Mouse (Mus musculus) MEL (cell line): ENCODE measurements around the gene Tceal8.

Source experiments
- CTCF ChIP-seq, 3 experiments: IDR thresholded peaks in 2 of 3; conservative IDR thresholded peaks in 1 of 3; 2 replicates each; pipeline ENCODE4 v1.5.1; 2011 to 2012; ENCODE audit warnings: low read length in 3 of 3, low read depth in 2 of 3, mild to moderate bottlenecking in 2 of 3, improper control_type of control experiment in 1 of 3, inconsistent platforms in 1 of 3, mixed read lengths in 1 of 3, moderate library complexity in 1 of 3; ENCODE audit not compliant: control insufficient read depth in 1 of 3, insufficient read depth in 1 of 3, poor library complexity in 1 of 3, severe bottlenecking in 1 of 3
- E2F4 ChIP-seq: IDR thresholded peaks from 2 replicates; pipeline ENCODE4 v1.6.1; 2011; ENCODE audit warnings: low read depth, low read length, improper control_type of control experiment, borderline replicate concordance
- KAT2A ChIP-seq: conservative IDR thresholded peaks from 2 replicates; pipeline ENCODE4 v1.6.1; 2012; ENCODE audit warnings: low read depth, low read length, improper control_type of control experiment, inconsistent platforms
- MYB ChIP-seq: IDR thresholded peaks from 2 replicates; pipeline ENCODE4 v1.6.1; 2011; ENCODE audit warnings: mild to moderate bottlenecking, low read depth, low read length, improper control_type of control experiment
- POLR2A ChIP-seq, 2 experiments: IDR thresholded peaks; 2 replicates each; pipeline ENCODE4 v1.6.1; 2011 to 2012; ENCODE audit warnings: low read length in 2 of 2, mild to moderate bottlenecking in 2 of 2, control low read depth in 1 of 2, improper control_type of control experiment in 1 of 2, low read depth in 1 of 2, moderate library complexity in 1 of 2; ENCODE audit not compliant: control insufficient read depth in 1 of 2, insufficient read depth in 1 of 2, poor library complexity in 1 of 2
- RCOR1 ChIP-seq: IDR thresholded peaks from 2 replicates; pipeline ENCODE4 v1.6.1; 2012; ENCODE audit warnings: low read depth, mild to moderate bottlenecking, inconsistent platforms, low read length, improper control_type of control experiment
- TAL1 ChIP-seq: IDR thresholded peaks from 2 replicates; pipeline ENCODE4 v1.6.1; 2012; ENCODE audit warnings: mild to moderate bottlenecking, inconsistent platforms, low read length, moderate library complexity, mixed read lengths
- TCF12 ChIP-seq: IDR thresholded peaks from 2 replicates; pipeline ENCODE4 v1.6.1; 2014; ENCODE audit warnings: low read depth, mild to moderate bottlenecking, inconsistent platforms, low read length, improper control_type of control experiment, moderate library complexity
- USF1 ChIP-seq: IDR thresholded peaks from 2 replicates; pipeline ENCODE4 v1.6.1; 2014; ENCODE audit warnings: low read depth, mild to moderate bottlenecking, inconsistent platforms, low read length, improper control_type of control experiment, moderate library complexity
- USF2 ChIP-seq, 2 experiments: IDR thresholded peaks; 2 replicates each; pipeline ENCODE4 v1.6.1; 2011 to 2012; ENCODE audit warnings: improper control_type of control experiment in 2 of 2, low read length in 2 of 2, borderline replicate concordance in 1 of 2, inconsistent platforms in 1 of 2, low read depth in 1 of 2, mild to moderate bottlenecking in 1 of 2; ENCODE audit not compliant: insufficient read depth in 1 of 2
- ZKSCAN1 ChIP-seq: IDR thresholded peaks from 2 replicates; pipeline ENCODE4 v1.6.1; 2012; ENCODE audit warnings: low read depth, mild to moderate bottlenecking, inconsistent platforms, low read length, improper control_type of control experiment, moderate library complexity
- ZNF384 ChIP-seq: IDR thresholded peaks from 2 replicates; pipeline ENCODE4 v1.6.1; 2012; ENCODE audit warnings: low read depth, mild to moderate bottlenecking, inconsistent platforms, low read length, improper control_type of control experiment

DNA sequence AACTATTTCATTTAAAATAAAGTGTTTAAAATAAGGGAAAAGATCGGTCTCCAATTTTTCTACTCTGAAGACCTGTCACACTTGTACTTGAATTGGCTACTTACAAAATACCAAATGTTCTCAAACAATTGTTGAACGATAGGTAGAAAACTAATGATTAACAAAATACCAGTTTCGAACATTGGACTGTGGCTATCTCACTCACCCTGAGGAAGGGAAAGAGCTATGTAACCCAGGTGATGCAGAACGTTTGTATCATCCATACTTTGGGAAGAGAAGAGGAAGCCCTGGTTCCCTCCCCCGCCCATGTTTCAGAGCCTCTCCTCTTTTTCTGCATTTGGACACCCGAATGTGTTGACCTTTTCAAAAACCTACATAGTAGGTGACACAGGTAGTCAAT lies 32.3 kb upstream of the Tceal8 start:
- no peak for TF ChIP-seq TAL1
- no peak for TF ChIP-seq CTCF (IDR thresholded peaks at IDR 0.05 in 2 of 3, conservative IDR thresholded peaks at IDR 0.05 in 1 of 3; ENCODE audit: control insufficient read depth in 1 of 3, insufficient read depth in 1 of 3, low read depth in 2 of 3, low read length in 3 of 3, poor library complexity in 1 of 3, severe bottlenecking in 1 of 3)
- TF ChIP-seq POLR2A (IDR thresholded peaks at IDR 0.05; ENCODE audit: control insufficient read depth in 1 of 2, insufficient read depth in 1 of 2, low read depth in 1 of 2, low read length in 2 of 2, poor library complexity in 1 of 2) = no peak
- no peak for TF ChIP-seq TCF12
- TF ChIP-seq ZKSCAN1 = no peak
- TF ChIP-seq USF2 (IDR thresholded peaks at IDR 0.05; ENCODE audit: borderline replicate concordance in 1 of 2, insufficient read depth in 1 of 2, low read depth in 1 of 2, low read length in 2 of 2) = no peak
- no peak for TF ChIP-seq KAT2A
- TF ChIP-seq E2F4 = no peak
- TF ChIP-seq USF1 = no peak
- no peak for TF ChIP-seq MYB
- no peak for TF ChIP-seq ZNF384
- no peak for TF ChIP-seq RCOR1
